Mouse (Mus musculus) gastrocnemius, postnatal 25 days (tissue): ENCODE results near the gene 2010300C02Rik. TPM values are rescaled to one million over a fixed set of nuclear protein-coding genes. Genes with fewer than 3 reads are reported as not detected.

Experiments
- DNase-seq: peaks from one replicate; pipeline ENCODE4 v3.0.0; 2022
- total RNA-seq, 2 experiments: library from RNA; stranded (reverse); gene quantifications; 1 replicate in 1 of 2; 2 replicates in 1 of 2; pipeline ENCODE4 v1.2.3; 2021

The 2010300C02Rik gene
- total RNA-seq, 2 experiments from 2014 or later: 0.13 to 0.24 TPM

- DNase-seq: no peak
Measured at GRCm38 (mm10) chr1:37667386-37667785, 52.5 kb downstream of the 2010300C02Rik start.

- no peak for DNase-seq
Measured at GRCm38 (mm10) chr1:37666587-37666986, 53.3 kb downstream of the 2010300C02Rik start.

GRCm38 (mm10) chr1:37665539-37666323 is 54.2 kb downstream of the 2010300C02Rik start:
- DNase-seq: no peak

DNA sequence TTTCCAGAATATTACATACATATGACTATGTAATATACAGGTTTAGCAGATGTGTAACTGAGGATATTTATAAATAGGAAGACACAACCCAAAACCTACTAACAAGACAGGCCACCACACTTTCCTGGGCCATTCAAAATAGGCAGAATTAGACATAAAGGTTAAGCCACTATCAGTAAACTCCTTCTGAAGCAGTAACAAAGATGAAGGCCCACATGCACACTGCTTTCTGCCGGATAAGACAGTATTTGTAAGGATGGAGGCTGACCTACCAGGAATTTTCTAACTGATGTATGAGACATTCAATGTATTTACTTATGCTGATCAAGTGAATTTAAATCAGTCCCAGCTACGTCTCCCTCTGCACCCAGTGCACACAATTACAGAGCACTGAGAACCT is 55.4 kb downstream of the 2010300C02Rik start:
- DNase-seq: no peak

DNA sequence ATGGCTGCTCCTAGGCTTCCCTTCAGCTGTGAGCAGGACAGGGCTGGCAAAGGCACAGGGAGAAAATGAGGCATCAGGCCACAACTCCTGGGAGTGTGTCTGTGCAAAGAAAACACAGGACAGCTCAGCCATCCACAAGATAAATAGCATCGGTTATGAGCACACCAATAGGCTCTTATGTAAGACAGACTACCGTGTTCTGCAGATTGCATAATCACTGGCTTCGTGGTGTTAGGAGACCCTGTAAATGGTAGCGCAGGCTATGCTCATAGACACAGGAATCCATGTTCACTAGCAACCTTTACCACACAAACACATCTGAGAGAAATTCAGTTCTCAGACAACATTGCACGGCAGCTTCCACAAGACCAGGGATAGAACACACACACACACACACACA is 56.3 kb downstream of the 2010300C02Rik start:
- DNase-seq: no peak

DNA sequence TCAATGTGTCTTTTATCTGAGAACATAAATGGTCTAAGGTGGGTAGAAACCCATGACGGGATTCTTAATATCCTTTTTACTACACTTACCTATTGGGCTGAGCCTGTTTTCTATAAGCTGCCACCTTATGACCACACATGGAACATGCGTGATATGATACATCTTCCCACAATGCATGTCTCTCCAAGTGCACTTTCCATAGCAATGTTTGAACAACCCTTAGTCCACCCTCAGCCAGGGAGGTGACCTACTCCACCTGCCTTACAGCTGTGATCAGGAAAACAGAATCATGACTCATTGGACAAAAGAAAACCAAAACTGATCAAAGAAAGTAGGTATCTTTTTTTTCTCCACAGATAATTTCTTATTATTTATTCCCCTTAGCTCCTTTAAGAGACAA is 63.9 kb downstream of the 2010300C02Rik start:
- no peak for DNase-seq

DNA sequence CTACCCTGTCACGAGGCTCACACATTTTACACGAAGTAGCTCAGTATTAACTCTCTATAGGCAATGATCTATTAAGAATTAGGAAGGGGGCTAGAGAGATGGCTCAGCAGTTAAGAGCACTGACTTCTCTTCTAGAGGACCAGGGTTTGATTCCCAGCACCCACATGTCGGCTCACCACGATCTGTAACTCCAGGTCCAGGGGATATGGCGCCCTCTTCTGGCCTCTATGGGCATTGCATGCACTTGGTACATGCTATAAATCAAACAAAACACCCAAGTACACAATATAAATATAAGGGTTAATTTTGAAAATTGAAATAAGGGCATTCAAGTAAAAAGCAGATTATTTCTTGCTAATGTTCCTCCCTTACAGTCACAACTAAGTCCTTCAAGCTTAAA is 65.9 kb downstream of the 2010300C02Rik start:
- no peak for DNase-seq

DNA sequence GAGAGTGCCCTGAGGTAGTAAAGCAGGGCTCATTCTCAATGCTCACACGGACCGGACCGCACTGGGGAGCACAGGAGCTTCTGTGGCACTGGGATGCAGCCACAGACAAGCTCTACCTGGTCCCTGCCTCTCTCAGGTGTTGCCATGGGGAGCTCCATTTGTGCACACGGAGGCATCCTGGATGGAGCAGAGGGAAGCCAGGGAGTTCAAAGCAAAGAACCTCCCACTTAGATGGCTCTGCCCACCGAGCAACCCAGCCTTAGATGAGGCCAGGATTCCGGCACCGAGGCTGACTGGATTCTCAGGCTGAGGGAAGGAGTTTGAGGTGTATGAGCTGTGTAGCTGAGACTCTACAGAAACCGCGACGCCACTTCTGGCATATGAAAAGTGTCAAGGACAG is 72.8 kb downstream of the 2010300C02Rik start:
- no peak for DNase-seq

- no peak for DNase-seq
Measured at GRCm38 (mm10) chr1:37644501-37644900, 75.4 kb downstream of the 2010300C02Rik start.

DNA sequence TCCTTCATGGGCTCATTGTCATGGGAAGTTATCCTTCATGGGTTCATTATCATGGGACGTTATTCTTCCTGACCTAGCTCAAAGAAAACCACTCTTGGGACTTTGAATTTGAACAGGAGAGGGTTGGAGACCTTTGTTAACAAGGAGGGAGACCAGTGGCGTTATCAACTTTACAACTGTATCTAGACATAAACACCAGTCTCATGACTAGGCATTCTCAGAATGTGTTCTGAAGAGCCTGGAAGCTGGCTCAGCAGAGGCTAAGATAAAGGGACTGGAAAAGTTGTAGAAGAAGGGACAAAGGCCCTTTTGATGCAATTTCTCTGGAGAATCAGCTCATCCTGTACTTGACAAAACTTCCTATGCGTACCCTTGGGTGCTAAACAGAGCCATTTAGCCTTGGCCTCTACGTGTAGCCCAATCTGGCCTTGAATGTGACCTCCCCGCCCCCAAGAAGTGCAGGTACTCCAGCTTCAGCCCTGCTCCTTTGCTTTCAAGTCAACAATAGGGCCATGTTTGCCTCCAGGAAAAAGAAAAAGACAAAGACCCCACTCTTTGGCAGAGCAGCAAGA is 76.0 kb downstream of the 2010300C02Rik start:
- DNase-seq: no peak

- DNase-seq: no peak
Measured at GRCm38 (mm10) chr1:37641361-37641760, 78.5 kb downstream of the 2010300C02Rik start.

DNA sequence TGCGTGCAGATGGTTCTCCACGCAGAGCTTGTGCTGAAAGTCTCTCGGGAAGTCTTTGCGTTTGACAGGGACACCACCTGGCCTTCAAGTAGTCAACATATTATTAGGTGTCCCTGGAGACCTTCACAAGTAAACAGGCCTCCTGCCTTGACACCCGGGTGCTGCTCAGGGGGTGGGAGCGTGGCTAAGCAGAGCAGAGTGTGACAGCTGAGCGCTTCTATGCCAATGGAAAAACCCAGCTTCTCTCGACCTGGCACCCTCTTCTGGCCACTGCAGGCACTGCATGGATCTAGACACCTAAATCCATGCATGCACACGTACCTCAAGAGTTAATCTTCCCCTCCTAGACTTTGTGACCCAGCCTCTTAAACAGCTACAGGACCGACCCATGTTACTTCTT is 80.8 kb downstream of the 2010300C02Rik start:
- DNase-seq: peak; percentile 63

DNA sequence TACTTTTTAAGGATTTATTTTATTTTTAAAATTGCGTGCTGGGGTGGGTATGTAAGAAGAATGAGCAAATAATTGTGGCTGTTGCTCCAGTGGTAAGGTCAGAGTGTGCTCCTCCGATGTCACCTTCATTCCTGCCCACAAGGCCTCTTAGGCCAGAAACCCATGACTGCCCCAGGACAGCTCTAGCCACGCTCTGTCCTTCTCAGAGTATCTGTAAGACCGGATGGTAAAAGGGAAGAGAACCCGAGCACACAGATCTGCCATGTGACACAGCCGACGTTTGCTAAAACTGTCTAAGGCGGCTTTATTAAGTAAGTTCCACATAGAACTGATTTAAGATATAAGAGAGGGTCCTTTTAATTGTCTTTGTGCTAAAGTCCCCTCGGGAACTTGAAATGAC is 81.3 kb downstream of the 2010300C02Rik start:
- no peak for DNase-seq

- DNase-seq: no peak
Measured at GRCm38 (mm10) chr1:37637571-37637970, 82.3 kb downstream of the 2010300C02Rik start.

DNA sequence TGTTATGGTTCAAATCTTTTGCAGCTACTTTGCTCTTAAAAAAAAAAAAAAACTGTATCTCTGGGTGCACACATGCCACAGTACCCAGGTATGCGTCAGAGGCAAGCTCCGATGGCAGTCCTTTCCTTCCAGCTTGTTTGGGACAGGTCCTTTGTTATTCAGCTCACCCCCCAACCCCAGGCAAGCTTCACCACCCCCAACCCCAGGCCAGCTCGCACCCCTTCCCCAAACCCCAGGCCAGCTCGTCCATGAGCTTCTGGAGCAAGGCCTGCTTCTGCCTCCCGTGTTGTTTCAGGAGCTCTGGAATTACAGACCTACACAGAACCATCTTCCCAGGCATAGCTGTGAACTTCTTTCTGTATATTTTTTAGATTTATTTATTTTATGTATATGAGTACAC is 83.1 kb downstream of the 2010300C02Rik start:
- DNase-seq: no peak

GRCm38 (mm10) chr1:37636169-37636568 is 83.7 kb downstream of the 2010300C02Rik start:
- DNase-seq: no peak

GRCm38 (mm10) chr1:37635716-37636115 is 84.2 kb downstream of the 2010300C02Rik start:
- no peak for DNase-seq

- DNase-seq: no peak
Measured at GRCm38 (mm10) chr1:37634658-37635057, 85.2 kb downstream of the 2010300C02Rik start.

GRCm38 (mm10) chr1:37633516-37633915 is 86.4 kb downstream of the 2010300C02Rik start:
- no peak for DNase-seq

DNA sequence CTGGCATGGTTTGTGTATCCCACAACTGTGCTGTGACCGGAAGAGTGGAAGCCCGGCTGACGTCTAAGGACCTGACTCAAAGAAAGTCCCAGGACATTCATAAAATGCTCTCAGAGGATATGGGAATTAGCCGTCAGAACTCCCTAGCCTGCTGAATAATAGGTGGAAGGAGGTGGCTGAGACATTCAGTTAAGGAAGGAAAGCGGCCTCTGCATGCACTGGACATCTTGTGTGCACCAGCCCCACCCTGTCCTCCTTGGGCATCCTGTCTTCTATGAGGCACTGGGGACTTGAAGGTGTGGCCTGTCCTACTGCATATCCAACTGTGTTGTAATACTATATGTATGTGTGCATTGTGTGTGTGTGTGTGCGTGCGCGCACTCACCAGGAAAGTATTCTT is 87.5 kb downstream of the 2010300C02Rik start:
- peak; percentile 51 for DNase-seq

DNA sequence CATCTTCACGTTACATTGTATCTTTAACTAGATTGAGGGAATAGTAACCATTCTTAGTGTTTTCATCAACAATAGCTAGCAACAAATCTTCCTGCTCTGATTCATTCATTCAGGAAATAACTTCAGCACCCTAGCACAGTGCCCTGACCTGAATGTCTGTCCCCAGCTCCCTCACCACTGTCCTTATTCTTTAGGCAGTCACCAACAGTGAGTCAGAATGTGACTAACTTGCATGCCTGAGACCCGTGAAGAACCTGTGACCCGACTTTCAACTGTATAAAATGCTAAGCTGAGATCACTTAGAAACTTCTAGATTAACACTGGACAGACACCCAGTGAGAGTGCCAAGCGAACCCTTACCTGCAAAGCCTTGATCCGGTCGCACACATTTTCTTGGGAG is 88.4 kb downstream of the 2010300C02Rik start:
- DNase-seq: no peak

- DNase-seq: no peak
Measured at GRCm38 (mm10) chr1:37630412-37631210, 89.3 kb downstream of the 2010300C02Rik start.

DNA sequence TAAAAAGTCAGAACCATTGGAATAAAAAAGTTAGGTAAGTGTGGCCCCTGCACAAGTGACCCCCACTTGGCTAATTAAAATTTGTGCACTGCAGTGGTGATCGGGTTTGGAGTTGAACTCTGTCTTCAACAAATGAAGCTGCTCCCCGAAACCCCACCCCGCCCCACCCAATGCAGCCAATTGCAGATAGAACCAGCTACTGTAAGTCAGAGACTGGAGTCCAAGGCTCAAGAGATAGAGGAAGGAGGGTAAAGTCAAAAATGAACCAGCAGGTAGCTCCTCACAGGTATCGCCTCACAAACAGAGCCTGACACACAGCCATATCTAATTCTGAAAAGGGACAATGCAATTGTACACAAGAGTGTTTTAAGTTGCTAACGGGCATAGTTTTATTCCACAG is 90.0 kb downstream of the 2010300C02Rik start:
- no peak for DNase-seq
